Mouse (Mus musculus) lung, postnatal 0 days (tissue): ENCODE measurements around the gene Cracr2b. TPM values are rescaled to one million over a fixed set of nuclear protein-coding genes. Genes with fewer than 3 reads are reported as not detected.

Experiments used
- ATAC-seq: fragments of 200-750 bp; cut with Nextera tagmentation; 2 replicates; pipeline ENCODE4 v1.8.0; 2017; ENCODE audit warnings: moderate library complexity
- DNase-seq: peaks from one replicate; pipeline ENCODE4 v3.0.0-alpha.2; 2016; ENCODE audit warnings: low spot score
- H3K27ac ChIP-seq: fragments of 300-500 bp; sonication (generic); 2 replicates; pipeline ENCODE4 v1.5.1; 2014; ENCODE audit warnings: antibody characterized with exemption, mild to moderate bottlenecking, low read length, mixed read lengths
- H3K27me3 ChIP-seq: fragments of 300-500 bp; sonication (generic); replicated peaks from 2 replicates; pipeline ENCODE4 v1.6.1; 2014; ENCODE audit warnings: low read length, mixed read lengths; ENCODE audit not compliant: insufficient read depth
- H3K36me3 ChIP-seq: fragments of 300-500 bp; sonication (generic); 2 replicates; pipeline ENCODE4 v1.6.1; 2014; ENCODE audit warnings: low read length, mixed read lengths; ENCODE audit not compliant: insufficient read depth
- H3K4me1 ChIP-seq: fragments of 300-500 bp; sonication (generic); 2 replicates; pipeline ENCODE4 v1.6.1; 2014; ENCODE audit warnings: antibody characterized with exemption, low read depth, low read length, mixed read lengths; ENCODE audit not compliant: insufficient read depth
- H3K4me2 ChIP-seq: fragments of 300-500 bp; sonication (generic); replicated peaks from 2 replicates; pipeline ENCODE4 v1.6.1; 2014; ENCODE audit warnings: low read depth, mild to moderate bottlenecking, low read length, moderate library complexity, mixed read lengths
- H3K4me3 ChIP-seq: fragments of 300-500 bp; sonication (generic); 2 replicates; pipeline ENCODE4 v1.5.1; 2014; ENCODE audit warnings: low read depth, low read length
- H3K9ac ChIP-seq: fragments of 300-500 bp; sonication (generic); replicated peaks from 2 replicates; pipeline ENCODE4 v1.6.1; 2014; ENCODE audit warnings: low read depth, mild to moderate bottlenecking
- H3K9me3 ChIP-seq: fragments of 300-500 bp; sonication (generic); 2 replicates; pipeline ENCODE4 v1.6.1; 2016; ENCODE audit warnings: low read length, mixed read lengths
- CTCF ChIP-seq: IDR thresholded peaks from 2 replicates; pipeline ENCODE4 v1.5.1; 2016; ENCODE audit warnings: antibody characterized with exemption, mild to moderate bottlenecking
- EP300 ChIP-seq: IDR thresholded peaks from 2 replicates; pipeline ENCODE4 v1.6.1; 2016; ENCODE audit warnings: antibody characterized with exemption, mild to moderate bottlenecking, control low read depth
- WGBS: fragments of 180-500 bp; shearing (Covaris S2); extraction: QIAGEN DNeasy Blood & Tissue Kit; methylation state at CpG from one replicate; pipeline ENCODE4 v1.1.7; 2014; 5-methylcytosine and 5-hydroxymethylcytosine counted together
- polyA plus RNA-seq: library from polyadenylated mRNA; unstranded; fragments of >200 nt; fragmentation: Nextera tagmentation; extraction: Ambion mirVana; gene quantifications from 2 replicates; pipeline ENCODE4 v1.2.1, GENCODE M21; 2015

Gene Cracr2b
- polyA plus RNA-seq, 1 experiment from 2014 or later: 74.9 TPM

DNA sequence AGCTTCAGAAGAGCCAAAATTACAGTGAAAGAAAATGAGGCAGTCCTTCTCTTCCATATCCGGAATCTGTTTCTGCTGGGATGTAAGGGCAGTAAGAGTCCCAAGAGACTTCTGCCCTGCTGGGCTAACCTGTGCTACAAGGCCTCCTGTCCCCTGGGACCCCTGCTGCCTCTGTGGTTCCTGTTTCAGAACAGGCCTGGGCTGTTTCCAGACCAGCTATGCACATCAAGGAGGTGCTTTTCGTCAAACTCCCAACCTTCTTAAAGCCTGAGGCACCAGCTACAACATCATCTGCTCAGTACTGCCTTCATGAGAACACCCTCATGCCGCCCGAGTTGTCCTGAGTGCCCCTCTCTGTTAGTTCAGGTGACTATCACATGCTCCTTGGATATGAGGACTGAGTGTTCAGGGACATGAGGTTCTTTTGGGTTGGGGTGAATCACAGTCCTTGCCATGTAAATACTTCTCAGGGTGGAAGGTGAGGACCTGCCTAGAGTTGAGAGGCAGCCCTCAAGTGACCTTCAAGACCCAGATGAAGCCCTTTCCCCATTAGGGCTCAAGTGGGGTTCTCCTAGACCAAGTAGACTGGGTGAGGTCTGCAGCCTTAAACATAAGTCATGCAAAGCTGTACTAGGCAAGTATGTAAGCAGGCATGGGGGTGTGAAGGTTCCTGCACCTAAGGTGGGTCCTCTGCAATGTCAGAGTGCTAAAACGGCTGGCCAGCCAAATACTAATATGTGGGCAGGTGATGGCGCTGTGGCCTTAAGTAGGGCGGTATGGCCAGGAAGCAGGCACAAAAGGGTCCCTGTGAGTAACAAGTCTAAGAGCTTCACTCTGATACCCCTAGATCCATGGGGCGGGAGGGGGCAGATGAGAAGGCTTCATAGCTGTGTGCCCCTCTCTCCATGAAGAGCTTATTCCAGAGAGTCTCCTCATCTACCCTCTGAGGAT, 42.9 kb upstream of the Cracr2b start:
- H3K9me3 ChIP-seq: no peaks in the 10 kb centered on the region
- 70% methylated on average over 8 of the region's 8 CpGs for WGBS
- H3K27me3 ChIP-seq: no peaks in the 10 kb centered on the region
- DNase-seq: no peak
- H3K36me3 ChIP-seq: no peaks in the 10 kb centered on the region
- ATAC-seq: no peak
- no peak overlapping the region for H3K4me2 ChIP-seq
- no peak overlapping the region for H3K9ac ChIP-seq
- H3K27ac ChIP-seq: no peak overlapping the region
- no peaks in the 10 kb centered on the region; the same call in 1 of the 2 replicates for H3K4me1 ChIP-seq
- peak; percentile 86 for TF ChIP-seq EP300
- TF ChIP-seq CTCF: peak; percentile 30
- H3K4me3 ChIP-seq: no peak overlapping the region

DNA sequence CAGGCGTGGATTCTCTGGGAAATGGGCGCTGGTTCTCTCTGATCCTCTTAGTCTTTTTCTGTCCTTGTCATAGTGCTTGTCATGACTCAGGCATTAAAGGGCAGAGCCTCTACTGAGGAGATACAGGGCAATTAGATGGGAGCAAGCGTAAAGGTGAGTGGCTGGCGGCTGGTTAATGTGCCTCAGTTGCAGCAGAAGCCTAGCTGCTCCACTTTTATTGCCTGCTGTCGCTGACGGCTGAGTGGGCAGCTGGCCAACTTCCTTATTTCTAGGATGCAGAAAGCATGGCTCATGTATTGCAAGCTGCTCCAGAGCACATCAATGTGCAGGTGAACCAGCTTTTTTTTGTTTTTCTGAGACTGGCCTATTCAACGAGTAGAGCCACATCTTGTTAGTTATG, 41.9 kb upstream of the Cracr2b start:
- no peak overlapping the region for H3K9ac ChIP-seq
- no peaks in the 10 kb centered on the region; the same call in 1 of the 2 replicates for H3K4me1 ChIP-seq
- H3K27me3 ChIP-seq: no peaks in the 10 kb centered on the region
- WGBS: 54% methylated on average over 7 of the region's 7 CpGs
- DNase-seq (no peak), ATAC-seq (no peak)
- H3K4me2 ChIP-seq: no peak overlapping the region
- H3K9me3 ChIP-seq: no peaks in the 10 kb centered on the region
- no peak overlapping the region for H3K4me3 ChIP-seq
- H3K27ac ChIP-seq: no peak overlapping the region
- H3K36me3 ChIP-seq: no peaks in the 10 kb centered on the region
- TF ChIP-seq CTCF (no peak), EP300 (no peak)

GRCm38 (mm10) chr7:141420030-141420702, 40.7 kb upstream of the Cracr2b start:
- H3K9me3 ChIP-seq: no peaks in the 10 kb centered on the region
- 71% methylated on average over 9 of the region's 9 CpGs for WGBS
- no peaks in the 10 kb centered on the region for H3K36me3 ChIP-seq
- H3K4me1 ChIP-seq: no peaks in the 10 kb centered on the region
- H3K27me3 ChIP-seq: no peaks in the 10 kb centered on the region
- TF ChIP-seq CTCF (no peak), EP300 (no peak)
- no peak overlapping the region for H3K9ac ChIP-seq
- H3K4me2 ChIP-seq: no peak overlapping the region
- no peak for ATAC-seq
- H3K27ac ChIP-seq: no peak overlapping the region
- DNase-seq: no peak
- H3K4me3 ChIP-seq: no peak overlapping the region

DNA sequence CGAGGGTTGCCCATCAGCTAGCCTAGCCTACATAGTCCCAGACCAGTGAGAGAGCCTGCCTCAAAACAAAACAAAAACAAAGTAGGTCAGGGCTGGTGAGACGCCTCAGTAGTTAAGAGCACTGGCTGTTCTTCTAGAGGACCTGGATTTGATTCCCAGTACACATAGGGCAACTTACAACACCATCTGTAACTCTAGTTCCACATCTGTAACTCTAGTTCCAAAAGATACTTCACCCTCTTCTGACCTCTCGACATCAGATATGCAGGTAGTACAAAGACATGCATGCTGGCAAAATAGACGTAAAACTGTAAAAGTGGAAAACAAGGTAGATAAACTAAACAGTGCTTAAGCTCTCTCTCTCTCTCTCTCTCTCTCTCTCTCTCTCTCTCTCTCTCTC, 37.1 kb upstream of the Cracr2b start:
- Histone ChIP-seq H3K9me3 (no peaks in the 10 kb centered on the region), H3K36me3 (no peaks in the 10 kb centered on the region), H3K27me3 (no peaks in the 10 kb centered on the region), H3K4me1 (no peaks in the 10 kb centered on the region), H3K9ac (no peak overlapping the region), H3K4me2 (no peak overlapping the region), H3K4me3 (no peak overlapping the region), H3K27ac (no peak overlapping the region)
- DNase-seq (no peak), ATAC-seq (no peak)
- TF ChIP-seq EP300 (no peak), CTCF (no peak)
- 67% methylated on average over 4 of the region's 4 CpGs for WGBS

DNA sequence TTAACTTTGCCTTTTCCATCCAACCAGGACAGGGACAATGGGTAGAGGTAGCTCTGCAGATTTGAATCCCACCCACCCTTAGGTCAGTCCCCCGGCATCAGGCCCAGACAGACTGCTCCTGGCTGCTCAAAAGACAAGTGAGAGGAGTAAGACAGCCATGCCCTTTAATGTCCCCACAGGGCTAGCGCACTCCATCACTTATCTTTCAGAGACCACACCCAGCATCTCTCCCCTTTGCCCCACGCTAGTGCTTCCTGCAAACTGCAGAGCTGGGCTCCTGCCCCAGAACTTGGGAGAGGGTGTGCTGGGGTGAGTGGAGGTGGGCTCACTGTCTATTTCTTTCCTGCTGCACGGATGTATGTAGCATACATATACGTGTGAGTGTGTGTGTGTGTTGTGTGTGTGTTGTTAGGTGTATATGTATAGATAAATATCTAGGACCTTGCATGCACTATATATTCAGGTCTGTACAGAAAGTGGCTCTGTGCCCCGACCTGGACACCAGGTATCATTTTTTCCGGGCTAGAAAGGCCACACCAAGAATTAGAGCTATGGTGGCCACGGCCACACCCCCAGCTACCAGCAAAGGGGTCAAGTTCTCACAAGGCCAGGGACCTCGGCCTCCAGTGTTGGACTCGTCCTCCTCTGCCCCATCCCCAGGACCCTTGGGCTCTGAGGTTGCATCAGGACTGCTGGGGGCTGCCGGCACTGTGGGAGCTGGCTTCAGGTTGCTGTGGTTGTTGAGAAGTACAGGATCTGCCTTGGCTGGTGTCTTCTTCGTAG, 33.8 kb upstream of the Cracr2b start:
- WGBS: 74% methylated on average over 12 of the region's 12 CpGs
- Histone ChIP-seq H3K27me3 (no peaks in the 10 kb centered on the region), H3K9me3 (no peaks in the 10 kb centered on the region), H3K4me3 (no peak overlapping the region), H3K9ac (no peak overlapping the region), H3K36me3 (no peaks in the 10 kb centered on the region; the same call in 1 of the 2 replicates), H3K4me1 (no peaks in the 10 kb centered on the region), H3K27ac (no peak overlapping the region), H3K4me2 (no peak overlapping the region)
- TF ChIP-seq EP300 (no peak), CTCF (no peak)
- DNase-seq (no peak), ATAC-seq (no peak)

DNA sequence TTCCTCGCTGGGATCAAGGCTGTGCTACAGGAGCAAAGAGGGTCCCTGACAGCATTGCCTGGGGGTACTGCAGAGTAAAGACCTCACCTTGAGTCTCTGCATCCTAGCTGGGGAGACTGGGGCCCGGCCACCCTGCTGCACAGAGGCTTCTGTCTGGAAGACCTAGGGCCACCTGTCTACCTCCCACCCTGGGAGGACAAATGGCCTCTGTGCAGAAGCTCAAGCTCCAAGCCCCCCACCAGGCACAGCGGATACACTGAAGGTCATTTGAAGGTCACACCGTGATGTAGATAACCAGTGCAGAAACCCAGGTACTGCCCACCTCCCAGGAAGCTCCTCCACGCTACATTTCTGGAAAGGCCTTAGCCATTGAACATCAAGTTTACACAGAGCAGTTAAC, 32.2 kb upstream of the Cracr2b start:
- no peaks in the 10 kb centered on the region for H3K9me3 ChIP-seq
- WGBS: 70% methylated on average over 4 of the region's 5 CpGs
- no peaks in the 10 kb centered on the region for H3K4me1 ChIP-seq
- no peak overlapping the region for H3K9ac ChIP-seq
- no peaks in the 10 kb centered on the region; the same call in 1 of the 2 replicates for H3K36me3 ChIP-seq
- no peak for ATAC-seq
- TF ChIP-seq CTCF (no peak), EP300 (no peak)
- no peak overlapping the region for H3K4me3 ChIP-seq
- no peak overlapping the region for H3K4me2 ChIP-seq
- H3K27me3 ChIP-seq: no peaks in the 10 kb centered on the region
- DNase-seq: no peak
- H3K27ac ChIP-seq: no peak overlapping the region
